Mouse (Mus musculus) CD4-positive, CD25-positive, alpha-beta regulatory T cell, adult 2 months (primary cell): Measurements from ENCODE around the gene Sec1.

Experiments used
- DNase-seq: peaks from one replicate; pipeline ENCODE4 v3.0.0-alpha.2; 2012; ENCODE audit warnings: low read depth, low spot score

Gene Sec1

GRCm38 (mm10) chr7:45717918-45718297, 23.7 kb upstream of the Sec1 start, which contains the start of gene Sphk2:
Sphk2 (minus strand) TSS chr7:45718002.
- DNase-seq = peak; percentile 99

- DNase-seq = no peak
Observed at GRCm38 (mm10) chr7:45716952-45717917, 23.0 kb upstream of the Sec1 start.

- no peak for DNase-seq
Observed at GRCm38 (mm10) chr7:45716460-45716857, 22.3 kb upstream of the Sec1 start.

- no peak for DNase-seq
Observed at GRCm38 (mm10) chr7:45715741-45716459, 21.7 kb upstream of the Sec1 start.

GRCm38 (mm10) chr7:45715090-45715708, 21.0 kb upstream of the Sec1 start, which contains the start of gene Rpl18:
Rpl18 (plus strand) TSS chr7:45715457.
- peak; percentile 98 for DNase-seq

- no peak for DNase-seq
Observed at GRCm38 (mm10) chr7:45714630-45715089, 20.5 kb upstream of the Sec1 start.

GRCm38 (mm10) chr7:45713881-45714520, 19.8 kb upstream of the Sec1 start:
- DNase-seq = no peak

- DNase-seq = no peak
Observed at GRCm38 (mm10) chr7:45713396-45713795, 19.2 kb upstream of the Sec1 start.

- DNase-seq = no peak
Observed at GRCm38 (mm10) chr7:45712022-45712757, 18.0 kb upstream of the Sec1 start.

GRCm38 (mm10) chr7:45711316-45712021, 17.3 kb upstream of the Sec1 start:
- no peak for DNase-seq

- DNase-seq = no peak
Observed at GRCm38 (mm10) chr7:45710477-45711191, 16.4 kb upstream of the Sec1 start.

GRCm38 (mm10) chr7:45709677-45710355, 15.6 kb upstream of the Sec1 start:
- DNase-seq = no peak

- DNase-seq = peak; percentile 39
Observed at GRCm38 (mm10) chr7:45709036-45709435, 14.8 kb upstream of the Sec1 start.

GRCm38 (mm10) chr7:45708221-45708761, 14.1 kb upstream of the Sec1 start:
- no peak for DNase-seq

GRCm38 (mm10) chr7:45707375-45707967, 13.3 kb upstream of the Sec1 start:
- peak; percentile 94 for DNase-seq

- DNase-seq = peak; percentile 93
Observed at GRCm38 (mm10) chr7:45706721-45707241, 12.6 kb upstream of the Sec1 start.

GRCm38 (mm10) chr7:45705873-45706281, 11.7 kb upstream of the Sec1 start:
- DNase-seq = peak; percentile 60

- DNase-seq = peak; percentile 60
Observed at GRCm38 (mm10) chr7:45705443-45705864, 11.3 kb upstream of the Sec1 start.
